Mouse (Mus musculus): ENCODE data around the gene Pth1r. TPM values are rescaled to one million over a fixed set of nuclear protein-coding genes. Genes with fewer than 3 reads are reported as not detected.

Pth1r gene
- total RNA-seq, 1 experiment from 2014 or later = not detected

- ATAC-seq (replicated peaks in 1 of 2; ENCODE audit: insufficient read depth in 1 of 2, low FRiP score in 2 of 2, low TSS enrichment in 1 of 2, low read depth in 1 of 2, poor library complexity in 2 of 2, severe bottlenecking in 2 of 2) = 0 out of 4 replicates have a peak, but pooled peaks of 1 of the 2 experiments have one; percentile 15
These were observed 73.7 kb downstream of the Pth1r start for GRCm38 (mm10) chr9:110673107-110673752.

- ATAC-seq (replicated peaks in 1 of 2; ENCODE audit: insufficient read depth in 1 of 2, low FRiP score in 2 of 2, low TSS enrichment in 1 of 2, low read depth in 1 of 2, poor library complexity in 2 of 2, severe bottlenecking in 2 of 2) = peak in 1 of 2 experiments; percentile 43; a peak in 2 of 4 replicates
These were observed 74.4 kb downstream of the Pth1r start for GRCm38 (mm10) chr9:110672462-110673106.

Other genes starting within 250 kb of the Pth1r start
- 197 and 205 TPM in 2 replicates for gene Setd2, start 214.5 kb downstream of the Pth1r start, total RNA-seq (2017)
- gene Nradd, start 122.7 kb downstream of the Pth1r start, total RNA-seq (2017) = 4.1 and 6.2 TPM in 2 replicates
- gene Nbeal2, start 93.0 kb downstream of the Pth1r start, total RNA-seq (2017) = 38.0 and 61.7 TPM in 2 replicates
- 89.4 and 111 TPM in 2 replicates for gene Ccdc12, start 90.6 kb downstream of the Pth1r start, total RNA-seq (2017)
- not detected in 2 replicates for gene Myl3, start 5.3 kb downstream of the Pth1r start, total RNA-seq (2017)
- not detected in 2 replicates for gene Prss42, start 51.0 kb upstream of the Pth1r start, total RNA-seq (2017)
- not detected in 2 replicates for gene Prss44, start 66.8 kb upstream of the Pth1r start, total RNA-seq (2017)
- gene Prss43, start 79.5 kb upstream of the Pth1r start, total RNA-seq (2017) = not detected in 2 replicates
- gene Prss45, start 87.4 kb upstream of the Pth1r start, total RNA-seq (2017) = not detected in 2 replicates
- gene Prss46, start 97.4 kb upstream of the Pth1r start, total RNA-seq (2017) = not detected in 2 replicates
- not detected in 2 replicates for gene Prss50, start 110.8 kb upstream of the Pth1r start, total RNA-seq (2017)
- gene Als2cl, start 132.7 kb upstream of the Pth1r start, total RNA-seq (2017) = 1.5 and 4.9 TPM in 2 replicates
- 0.50 TPM in 1 of 2 replicates, not detected in the other for gene Tmie, start 133.0 kb upstream of the Pth1r start, total RNA-seq (2017)
- not detected in 2 replicates for gene Fam240a, start 169.7 kb upstream of the Pth1r start, total RNA-seq (2017)
- not detected in 2 replicates for gene Tdgf1, start 199.0 kb upstream of the Pth1r start, total RNA-seq (2017)
- gene Lrrc2, start 204.4 kb upstream of the Pth1r start, total RNA-seq (2017) = 0.50 TPM in 1 of 2 replicates, not detected in the other
- gene Rtp3, start 243.4 kb upstream of the Pth1r start, total RNA-seq (2017) = not detected in 2 replicates